Mouse (Mus musculus): ENCODE data around the gene Tmem247.

DNA sequence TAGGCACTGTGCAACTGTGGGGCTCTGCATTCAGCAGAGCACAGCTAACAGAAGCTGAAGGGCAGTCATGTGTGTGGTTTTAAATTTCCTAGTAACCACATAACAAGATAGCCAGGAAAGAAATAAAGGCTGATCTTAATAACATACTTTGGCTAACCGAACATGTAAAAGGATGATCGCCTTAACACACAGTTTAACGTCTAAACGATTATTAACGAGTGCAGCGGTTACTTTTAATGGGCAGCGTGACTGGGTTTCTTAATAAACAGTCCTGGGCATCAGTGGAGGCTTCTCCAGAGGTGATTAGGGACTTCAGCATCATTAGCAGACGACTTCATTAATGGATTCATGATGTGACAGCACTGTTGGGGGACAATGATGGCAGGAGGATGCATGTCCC, 46.6 kb upstream of the Tmem247 start:
- no peak for TF ChIP-seq POLR2A (IDR thresholded peaks at IDR 0.05; ENCODE audit: borderline replicate concordance, insufficient read depth, low read length)
- TF ChIP-seq CTCF (IDR thresholded peaks at IDR 0.05; ENCODE audit: borderline replicate concordance, insufficient read depth, low read depth, low read length), result no peak

Data from cerebellum, adult 2 months (tissue).